Mouse (Mus musculus) gastrocnemius, postnatal 36 days (tissue): Measurements from ENCODE around the gene Cuedc1. TPM values are rescaled to one million over a fixed set of nuclear protein-coding genes. Genes with fewer than 3 reads are reported as not detected.

Source experiments
- DNase-seq, 2 experiments: peaks; one replicate each; pipeline ENCODE4 v3.0.0; 2022
- intact Hi-C: fragments of 180-260 bp; cut with DNase I; formaldehyde crosslinking; loops from one replicate; pipeline ENCODE4 v1.15.1; 2025
- total RNA-seq, 2 experiments: library from RNA; stranded (reverse); gene quantifications; 2 replicates each; pipeline ENCODE4 v1.2.3; 2021

The Cuedc1 gene
- total RNA-seq, 2 experiments from 2014 or later, result 80.3 to 96.9 TPM

DNA sequence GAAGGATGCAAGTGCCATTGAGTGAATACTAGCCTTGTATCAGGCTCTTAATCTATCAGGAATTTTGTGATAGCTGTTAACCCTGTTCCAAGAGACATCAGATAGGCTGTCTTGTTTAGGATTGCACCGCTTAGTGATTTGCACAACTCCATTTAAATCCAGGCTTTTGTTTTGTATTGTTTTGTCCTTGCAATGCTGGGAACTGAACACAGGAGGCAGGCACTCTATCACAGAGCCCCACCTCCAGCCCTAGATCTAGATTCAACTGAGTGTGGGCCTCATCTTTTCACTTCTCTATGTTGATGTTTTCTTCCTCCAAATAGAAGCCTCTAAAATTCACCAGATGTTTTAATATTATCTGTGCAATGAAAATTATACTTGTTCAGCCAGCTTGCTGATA is 22.2 kb upstream of the Cuedc1 start:
- DNase-seq, result no peak
- intact Hi-C loops, result no loop called here

DNA sequence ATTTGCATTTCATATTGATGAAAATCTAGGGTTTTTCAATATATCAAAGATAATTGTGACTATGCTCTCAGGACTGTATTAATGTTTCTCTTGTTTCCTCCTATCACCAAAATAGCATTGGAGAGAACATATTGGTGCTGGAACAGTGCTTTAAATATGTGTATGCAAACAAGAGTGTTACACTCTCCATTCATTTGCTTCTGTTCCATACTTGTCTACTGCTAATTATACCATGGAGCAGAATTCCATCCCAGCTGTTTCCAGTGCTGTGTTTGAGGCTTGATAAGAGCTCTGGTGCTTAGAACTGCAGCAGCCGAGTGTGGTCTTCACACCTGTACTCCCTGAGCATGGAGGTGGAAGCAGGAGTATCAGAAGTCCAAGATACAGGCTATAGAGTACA is 21.5 kb upstream of the Cuedc1 start:
- no peak for DNase-seq
- intact Hi-C loops, result no loop called here

DNA sequence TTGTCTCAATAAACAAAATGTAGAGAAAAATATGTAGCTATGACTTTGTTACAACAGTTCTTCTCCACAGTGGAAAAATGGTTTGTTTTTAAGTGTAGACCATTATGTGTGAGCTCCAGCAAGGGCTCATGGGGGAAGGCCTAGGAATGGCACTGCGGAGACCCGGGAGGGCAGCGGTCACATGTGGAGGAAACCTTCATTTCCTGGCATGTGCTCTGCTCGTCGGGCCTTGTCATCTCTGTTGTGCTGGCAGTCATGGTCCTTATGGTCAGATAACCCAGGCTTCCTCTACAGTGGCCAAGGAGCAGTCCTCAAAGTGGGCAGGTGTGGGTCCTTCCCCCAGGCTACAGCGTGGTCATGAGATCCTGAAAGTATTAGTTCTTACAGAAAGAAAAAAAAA is 14.2 kb upstream of the Cuedc1 start:
- intact Hi-C loops, result no loop called here
- no peak for DNase-seq

DNA sequence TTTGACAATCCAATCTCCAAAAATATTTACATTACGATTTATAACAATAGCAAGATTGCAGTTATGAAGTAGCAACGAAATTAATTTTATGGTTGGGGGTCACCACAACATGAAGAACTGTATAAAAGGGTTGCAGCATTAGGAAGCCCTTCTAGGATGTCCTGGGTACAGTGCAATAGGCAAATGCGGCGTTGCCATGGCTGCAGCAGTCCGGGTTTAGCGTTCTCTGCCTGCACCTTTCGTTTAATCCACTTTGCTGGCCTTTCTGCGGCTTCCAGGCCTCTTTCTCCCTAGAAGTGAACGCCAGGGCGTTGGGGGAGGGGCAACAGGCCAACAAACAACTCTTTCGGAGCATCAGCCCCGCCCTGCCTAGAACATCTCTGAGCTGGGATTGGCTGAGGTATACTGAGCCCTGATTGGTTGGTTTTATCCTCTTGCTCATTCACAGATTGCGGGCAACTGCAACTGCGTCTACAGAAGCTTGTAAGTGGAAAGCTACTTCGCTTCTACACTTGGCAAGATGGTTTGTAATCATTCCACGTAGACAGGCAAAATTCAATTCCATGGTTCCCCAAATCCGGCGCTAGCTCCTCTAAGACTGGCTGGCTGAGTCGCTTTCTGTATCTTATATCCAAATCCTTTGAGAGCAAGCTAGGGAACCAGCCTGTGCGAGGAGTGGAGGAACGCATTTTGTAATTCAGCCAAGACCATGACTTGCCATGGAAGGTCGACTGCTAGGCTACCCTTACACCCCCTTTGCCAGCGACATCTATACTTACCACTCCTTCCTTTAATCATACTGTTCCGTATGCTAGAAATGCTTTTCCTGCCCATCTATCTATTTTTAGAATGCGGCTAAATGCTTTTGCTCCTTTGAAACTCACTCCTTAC is 10.9 kb upstream of the Cuedc1 start:
- intact Hi-C loops, result no loop called here

DNA sequence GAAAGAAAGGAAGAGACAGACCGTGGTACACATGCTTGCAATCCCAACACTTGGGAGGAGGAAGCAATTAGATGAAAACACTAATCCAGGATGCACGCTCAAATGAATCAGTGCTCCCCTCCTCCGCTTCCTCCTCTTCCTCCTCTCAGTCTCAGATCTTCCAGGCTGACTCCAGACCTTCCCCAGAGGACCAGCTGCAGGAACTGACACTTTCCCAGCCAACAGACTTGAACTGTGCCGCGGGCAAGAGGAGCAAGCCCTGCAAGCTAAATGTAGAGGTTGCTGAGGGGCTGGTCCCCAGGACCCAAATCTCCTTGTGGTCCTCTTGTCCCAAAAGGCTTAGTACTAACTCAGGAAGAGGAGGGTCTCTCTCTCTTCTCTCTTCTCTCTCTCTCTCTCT is 8.7 kb upstream of the Cuedc1 start:
- no peak for DNase-seq
- intact Hi-C loops, result no loop called here

More for the DNA sequence above, 10.9 kb upstream of the Cuedc1 start:
- DNase-seq, result peak; percentile 83 to 93

DNA sequence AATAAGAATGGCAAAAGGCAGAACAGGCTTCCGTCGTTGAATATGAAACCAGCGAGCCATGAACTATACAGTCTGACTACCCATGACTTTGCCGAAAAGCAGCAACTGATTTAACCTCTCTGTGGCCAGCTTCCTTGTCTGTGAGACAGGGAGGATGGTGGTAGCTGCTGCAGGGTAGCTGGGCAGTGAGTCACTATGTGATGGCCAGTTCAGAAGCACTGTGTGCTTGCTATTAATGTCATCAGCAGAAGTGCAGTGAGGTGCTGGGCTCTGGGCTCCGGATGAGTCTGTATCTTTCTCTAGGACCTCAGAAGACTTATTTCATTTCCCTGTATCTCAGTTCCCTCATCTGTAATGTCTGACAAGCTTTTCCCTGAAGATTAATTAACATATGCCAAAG is 7.6 kb upstream of the Cuedc1 start:
- DNase-seq, result no peak
- intact Hi-C loops, result no loop called here

DNA sequence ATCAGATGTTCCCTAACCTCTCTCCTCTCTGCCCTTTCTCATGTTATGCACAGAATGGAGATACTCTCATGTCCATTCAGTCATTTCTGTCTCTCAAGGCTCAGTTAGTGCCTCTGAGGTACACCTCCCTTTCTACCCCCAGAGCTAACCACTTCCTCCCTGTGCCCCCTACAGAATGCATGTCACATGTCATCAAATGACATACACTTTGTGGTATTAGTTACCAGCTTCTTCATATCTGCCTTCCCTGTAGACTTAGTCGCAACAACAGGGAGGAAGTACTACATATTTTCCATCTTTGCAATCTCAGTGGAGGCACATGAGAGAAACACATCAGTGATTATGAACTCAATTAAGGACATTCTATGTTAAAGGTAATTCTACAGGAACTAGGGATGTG is 5.9 kb upstream of the Cuedc1 start:
- intact Hi-C loops, result no loop called here

DNA sequence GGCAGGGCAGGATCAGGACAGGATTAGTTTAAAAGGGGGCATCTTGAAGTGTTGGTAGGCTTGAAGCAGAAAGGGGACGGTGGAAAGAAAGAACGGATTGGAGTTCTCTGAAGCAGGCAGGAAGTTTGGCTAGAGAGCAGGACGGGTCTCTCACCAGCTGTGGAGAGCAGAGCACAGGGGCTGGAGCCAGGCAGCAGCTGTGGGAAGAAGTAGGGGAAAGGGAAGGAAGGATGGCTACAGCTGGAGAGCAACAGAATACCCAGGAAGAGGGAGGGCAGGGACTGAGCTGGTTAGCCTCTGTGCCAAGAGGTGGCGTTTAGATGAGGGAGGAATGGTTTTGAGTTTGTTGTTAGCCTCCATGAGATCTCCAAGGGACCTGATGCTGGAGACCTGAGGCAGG is 685 bp upstream of the Cuedc1 start:
- intact Hi-C loops, result no loop called here

More for the DNA sequence above, 5.9 kb upstream of the Cuedc1 start:
- DNase-seq, result no peak

DNA sequence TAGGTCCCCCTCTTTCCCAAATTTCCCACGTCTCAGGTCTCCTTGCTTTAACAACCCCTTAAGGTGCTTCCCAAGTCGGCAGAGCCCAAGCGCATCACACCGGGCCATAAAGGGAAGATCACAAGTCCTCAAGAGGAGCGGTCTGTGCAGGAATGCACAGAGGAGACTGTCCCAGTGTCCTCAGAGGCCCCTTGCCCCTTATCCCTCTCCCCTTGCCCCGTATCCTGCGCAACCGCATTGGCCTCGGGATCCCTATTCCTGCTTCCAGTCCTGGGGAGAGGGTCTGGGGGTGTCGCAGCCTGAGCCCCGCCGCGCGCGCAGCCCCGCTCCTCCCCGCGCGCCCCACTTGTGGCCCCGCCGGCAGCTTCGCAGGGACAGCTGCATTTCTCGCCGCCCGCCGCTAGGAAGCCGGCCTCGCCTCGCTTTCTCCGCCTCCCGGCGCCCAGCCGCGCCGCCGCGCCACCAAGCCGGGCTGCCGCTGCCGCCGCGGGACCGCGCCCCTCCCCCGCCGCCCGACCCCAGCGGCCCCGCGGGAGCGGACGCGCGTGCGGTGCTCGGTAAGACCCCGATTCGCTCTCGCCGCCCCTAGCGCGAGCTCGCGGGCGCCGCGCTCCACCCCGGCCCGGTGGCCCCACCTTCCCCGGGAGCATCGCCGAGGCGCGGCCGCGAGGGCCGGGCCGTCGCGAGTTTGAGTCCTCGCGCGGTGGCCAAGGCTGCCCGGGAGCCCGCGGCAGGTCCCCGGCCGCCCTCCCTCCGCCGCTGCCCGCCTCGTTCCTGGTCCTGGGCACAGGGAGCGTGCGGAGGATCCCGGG is 1.1 kb downstream of the Cuedc1 start:
- intact Hi-C loops, result no loop called here
- DNase-seq, result peak; percentile 60 to 75

More for the DNA sequence above, 685 bp upstream of the Cuedc1 start:
- DNase-seq, result peak in 1 of 2 experiments; percentile 33

DNA sequence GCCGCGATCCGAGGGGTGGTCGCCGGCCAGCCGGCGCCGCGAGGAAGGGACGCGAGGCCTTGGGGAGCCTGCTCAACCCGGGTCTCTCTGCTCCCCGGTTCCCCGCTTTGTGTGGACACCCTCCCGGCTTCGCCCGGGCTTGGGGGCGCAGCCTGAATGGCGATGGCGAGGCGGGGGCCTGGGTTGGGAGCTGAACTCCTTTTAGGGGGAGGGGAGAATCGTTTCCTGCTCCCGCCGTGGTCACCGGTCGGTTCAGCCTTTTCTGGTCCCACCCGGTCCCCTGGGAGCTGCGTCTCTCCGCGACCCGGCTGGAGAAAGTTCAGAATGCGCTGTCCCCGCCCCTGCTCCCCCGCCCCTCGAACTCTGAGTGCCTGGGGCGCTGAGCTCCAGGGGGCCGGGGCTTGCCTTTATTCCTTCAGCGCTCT is 1.8 kb downstream of the Cuedc1 start:
- intact Hi-C loops, result no loop called here
- DNase-seq, result peak; percentile 76 to 83

DNA sequence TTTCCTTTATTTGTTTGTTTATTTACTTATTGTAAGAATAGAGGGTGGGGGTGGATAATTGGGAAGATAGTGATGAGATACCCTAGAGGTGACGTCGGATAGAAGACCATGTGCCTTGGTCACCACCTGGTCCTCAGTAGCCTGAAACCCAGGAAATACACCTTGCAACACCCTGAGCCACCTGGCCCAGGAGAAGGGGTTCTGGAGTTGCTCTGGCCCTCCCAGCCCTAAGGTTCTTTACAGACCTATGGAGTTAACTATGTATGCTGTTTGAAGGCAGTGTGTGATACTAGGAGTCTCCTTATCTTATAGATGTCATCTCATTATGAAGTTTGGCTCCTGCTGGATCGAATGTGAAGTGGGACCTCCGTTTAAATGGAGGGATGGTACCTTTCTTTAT is 2.3 kb downstream of the Cuedc1 start:
- intact Hi-C loops, result no loop called here
- no peak for DNase-seq

DNA sequence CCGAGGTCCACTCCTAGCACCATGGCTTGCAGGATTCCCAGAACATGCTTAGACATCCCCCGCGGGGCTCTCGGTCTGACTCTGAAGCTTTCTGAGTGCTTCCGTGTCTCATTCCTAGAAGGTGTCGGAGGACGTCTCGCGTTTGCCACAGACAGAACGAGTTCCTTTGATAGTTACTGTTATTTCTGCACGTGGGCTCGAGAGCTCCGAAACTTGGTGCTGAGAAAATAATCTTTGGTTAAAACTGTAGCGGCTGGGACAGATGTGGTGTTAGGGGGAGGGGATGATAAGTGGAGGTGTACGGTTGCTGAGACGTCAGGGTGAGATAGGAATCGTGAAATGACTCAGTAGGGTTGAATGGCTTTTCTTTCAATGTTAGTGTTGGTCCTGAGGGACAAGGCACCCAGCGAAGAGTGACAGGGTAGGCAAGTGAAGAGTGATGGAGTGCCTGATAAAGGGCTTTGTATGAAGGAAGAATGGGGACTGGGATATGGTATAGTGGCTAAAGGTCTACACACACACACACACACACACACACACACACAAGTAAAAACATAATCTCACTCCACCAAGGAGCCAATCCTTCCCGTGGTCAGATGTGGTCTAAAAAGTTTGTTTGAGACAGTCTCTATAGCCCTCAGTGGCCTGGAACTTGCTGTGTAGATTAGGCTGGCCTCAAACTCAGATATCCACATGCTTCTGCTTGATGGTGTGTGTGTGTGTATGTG is 5.5 kb downstream of the Cuedc1 start:
- intact Hi-C loops, result no loop called here
- no peak for DNase-seq

DNA sequence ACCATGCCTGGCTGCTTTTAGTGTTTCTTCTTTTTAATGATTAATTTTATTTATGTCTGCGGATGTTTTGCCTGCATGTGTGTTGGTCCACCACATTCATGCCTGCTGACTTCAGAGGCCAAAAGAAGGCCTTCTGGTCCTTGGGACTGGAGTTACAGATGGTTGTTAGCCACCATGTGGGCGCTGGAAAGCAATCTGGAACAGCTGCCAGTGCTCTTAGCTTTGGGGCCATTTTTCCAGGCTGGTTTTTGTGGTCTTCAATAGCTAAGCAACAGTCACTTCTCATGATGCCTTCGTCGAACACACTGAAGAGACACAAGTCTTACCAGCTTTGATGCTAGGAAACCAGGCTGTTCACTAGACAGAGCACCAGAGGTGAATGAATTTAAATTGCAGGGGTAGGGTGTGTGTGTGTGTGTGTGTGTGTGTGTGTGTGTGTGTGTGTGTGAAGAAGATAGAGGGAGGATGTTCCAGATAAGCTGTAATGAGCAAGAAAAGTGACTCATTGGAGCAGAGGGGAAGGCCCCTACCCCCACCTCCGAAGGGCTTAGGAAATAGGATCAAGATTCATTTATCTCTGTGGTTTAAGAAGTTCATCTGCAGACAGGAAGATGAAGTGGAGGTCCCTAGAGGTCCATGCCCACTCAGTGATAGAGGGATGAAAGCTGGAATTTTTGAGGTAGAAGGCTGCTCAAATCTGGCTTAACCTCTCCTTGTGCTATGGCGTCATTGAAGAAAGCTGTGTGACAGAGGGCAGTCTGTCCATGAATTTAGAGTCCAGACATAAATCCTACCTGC is 7.8 kb downstream of the Cuedc1 start:
- DNase-seq, result no peak
- intact Hi-C loops, result loop anchor here (5.0 kb wide), 1 partner anchor 33 kb away; no protein-coding TSS in a partner anchor

DNA sequence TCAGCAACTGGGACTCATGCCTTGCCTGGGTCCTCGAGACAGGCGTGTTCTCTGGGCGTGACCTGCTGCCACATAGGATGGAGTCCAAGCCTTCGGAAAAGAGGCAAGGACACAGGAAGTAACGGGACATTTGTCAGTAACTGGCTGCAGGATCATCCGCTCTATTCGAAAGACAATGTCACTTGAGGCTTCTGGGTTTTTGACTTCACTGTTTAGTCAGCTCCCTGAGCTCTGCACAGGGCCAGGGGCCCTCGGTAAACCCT is 8.4 kb downstream of the Cuedc1 start:
- DNase-seq, result no peak
- intact Hi-C loops, result loop anchor here (5.0 kb wide), 1 partner anchor 34 kb away; no protein-coding TSS in a partner anchor

DNA sequence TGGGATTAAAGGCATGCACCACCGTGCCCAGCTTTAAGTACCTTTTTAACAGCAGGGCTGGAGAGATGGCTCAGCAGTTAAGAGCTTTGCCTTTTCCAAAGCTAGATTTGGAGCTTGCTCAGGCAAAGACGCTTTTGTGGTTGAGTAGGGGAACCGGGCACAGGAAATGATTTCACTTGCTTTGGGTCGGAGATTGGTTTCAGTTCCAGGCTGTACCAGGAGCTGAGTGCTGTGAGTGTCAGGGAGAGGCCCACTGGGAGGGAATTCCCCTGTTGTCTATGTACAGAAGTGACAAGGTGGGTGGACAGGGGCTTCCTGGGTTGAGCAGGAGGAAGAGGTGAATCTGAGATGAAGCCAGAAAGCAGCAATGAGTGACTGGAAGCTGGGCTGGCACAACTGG is 9.5 kb downstream of the Cuedc1 start:
- intact Hi-C loops, result loop anchor here (5.0 kb wide), 1 partner anchor 35 kb away; no protein-coding TSS in a partner anchor
- no peak for DNase-seq

DNA sequence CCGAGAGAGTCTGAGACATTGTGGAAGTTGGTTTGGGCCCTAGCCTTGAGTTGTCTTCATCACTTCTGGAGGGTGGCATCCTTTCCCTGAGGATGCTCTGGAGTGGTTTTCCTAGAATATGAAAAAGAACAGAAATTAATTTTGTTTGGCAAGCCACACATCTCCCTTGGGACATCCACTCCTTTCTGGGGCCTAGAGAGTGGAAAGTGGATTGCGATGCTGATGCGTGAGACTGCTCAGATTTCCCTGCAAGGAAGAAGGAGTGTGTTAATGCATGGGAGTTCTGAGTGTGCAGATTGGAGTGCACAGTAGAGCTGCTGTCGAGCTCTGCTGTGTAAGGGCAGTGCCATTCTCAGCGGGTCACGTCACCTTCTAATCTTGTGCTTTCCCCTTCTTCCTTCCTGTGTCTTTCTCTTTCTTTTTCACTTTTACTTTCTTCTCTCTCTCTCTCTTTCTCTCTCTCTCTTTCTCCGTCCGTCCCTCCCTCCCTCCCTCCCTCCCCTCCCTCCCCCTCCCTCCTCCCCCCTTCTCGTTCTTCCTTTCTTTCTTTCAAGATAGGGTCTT is 12.3 kb downstream of the Cuedc1 start:
- intact Hi-C loops, result no loop called here
- no peak for DNase-seq

DNA sequence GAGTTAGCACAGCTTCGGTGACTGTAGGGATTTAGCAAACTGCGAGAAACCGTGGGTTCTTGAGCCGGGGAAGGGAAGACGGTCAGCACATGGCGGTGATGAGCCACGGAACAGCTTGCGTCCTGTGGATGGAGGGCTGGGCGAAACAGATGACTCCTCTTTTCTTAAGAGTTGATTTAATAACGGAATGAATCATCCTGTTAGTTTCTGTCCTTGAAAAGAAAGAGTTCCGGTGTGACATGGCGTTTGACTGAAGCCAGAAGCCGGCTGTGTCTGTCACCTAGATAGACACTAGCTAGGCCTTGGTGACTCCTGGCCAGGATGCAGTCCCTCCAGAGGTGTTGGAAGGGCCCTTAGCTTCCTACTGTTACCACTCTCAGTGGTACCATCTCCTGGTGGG is 14.2 kb downstream of the Cuedc1 start:
- no peak for DNase-seq
- intact Hi-C loops, result no loop called here

DNA sequence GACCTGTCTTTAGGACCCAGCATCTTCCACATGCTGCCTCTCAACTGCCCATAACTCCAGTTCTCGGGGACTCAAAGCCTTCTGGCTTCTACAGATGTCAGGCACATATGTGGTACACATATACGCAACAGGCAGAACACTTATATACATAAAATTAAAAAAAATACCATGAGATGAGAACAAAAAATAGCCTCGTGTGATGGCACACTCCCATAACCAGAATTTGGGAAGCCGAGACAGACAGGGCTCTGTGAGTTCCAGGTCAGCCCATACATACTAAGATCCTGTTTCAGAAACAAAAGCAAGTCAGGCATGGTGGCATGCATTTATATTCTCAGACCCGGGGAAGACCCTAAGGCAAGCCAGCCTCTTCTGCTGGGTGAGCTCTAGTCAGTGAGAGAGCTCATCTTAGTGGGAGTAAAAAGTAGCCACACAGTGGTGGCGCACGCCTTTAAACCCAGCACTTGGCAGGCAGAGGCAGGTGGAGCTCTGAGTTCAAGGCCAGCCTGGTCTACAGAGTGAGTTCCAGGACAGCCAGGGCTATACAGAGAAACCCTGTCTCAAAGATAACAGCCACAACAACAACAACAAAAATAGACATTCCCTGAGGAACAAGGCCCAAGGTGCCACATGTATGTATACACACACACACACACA is 14.9 kb downstream of the Cuedc1 start:
- DNase-seq, result no peak
- intact Hi-C loops, result no loop called here

DNA sequence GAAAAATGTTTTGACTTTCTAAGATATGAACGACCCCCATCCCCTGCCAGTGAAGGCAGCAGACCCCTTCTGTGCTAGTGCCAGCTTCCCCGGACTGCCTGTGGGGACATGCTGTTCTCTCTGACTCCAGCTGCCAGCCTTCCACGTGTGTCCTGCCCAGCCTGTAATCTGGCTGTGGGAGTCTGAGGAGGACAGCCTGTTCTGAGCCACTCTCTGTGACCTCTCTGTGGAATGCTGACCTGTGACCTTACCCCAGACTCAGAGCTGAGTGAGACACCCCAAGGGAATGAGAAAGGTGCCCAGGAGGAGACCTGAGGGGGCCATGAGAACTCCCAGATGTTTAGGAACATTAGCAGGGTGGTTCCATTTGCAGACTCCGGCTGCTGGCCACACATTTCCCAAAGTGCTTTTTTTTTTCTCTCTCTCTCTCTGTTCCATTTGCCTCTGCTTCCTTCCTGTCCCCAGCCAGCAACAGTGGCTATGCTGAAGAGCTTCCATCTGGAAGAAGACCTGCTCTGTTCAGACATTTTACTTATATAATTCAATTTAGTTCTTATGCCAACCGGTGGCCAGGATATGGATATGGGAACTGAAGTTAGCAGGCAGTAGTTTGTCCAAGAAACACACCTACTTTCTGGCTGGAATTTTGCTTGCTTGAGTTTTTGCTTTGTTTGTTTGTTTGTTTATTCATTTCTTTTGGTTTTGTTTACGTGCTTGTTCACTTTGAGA is 15.8 kb downstream of the Cuedc1 start:
- intact Hi-C loops, result no loop called here
- DNase-seq, result peak; percentile 50 to 66
